Mouse (Mus musculus): ENCODE results near the gene Srsy.
"Not testable (repeated sequence)": the region's sequence is repeated elsewhere in the genome, so short reads cannot be mapped to it uniquely, and the experiment has no call there.

Srsy gene

DNA sequence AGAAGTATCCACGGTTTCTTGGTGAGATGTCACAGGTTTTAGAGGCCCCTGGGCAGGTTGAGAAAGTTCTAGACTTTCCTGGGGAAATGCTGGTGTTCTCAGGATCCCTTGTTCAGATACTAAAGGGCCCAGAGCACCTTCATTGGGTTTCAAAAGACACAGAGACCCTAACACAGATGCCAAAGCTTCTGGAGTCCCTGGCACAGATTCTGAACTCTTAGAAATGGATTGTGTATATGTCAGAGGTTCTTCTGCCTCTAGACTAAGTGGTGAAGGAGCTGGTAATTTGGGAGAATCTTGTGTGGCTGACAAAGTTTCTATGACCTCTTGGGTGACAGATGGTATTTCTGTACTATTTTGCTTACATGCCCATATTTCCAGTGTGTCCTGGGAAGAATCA lies at the start of gene Srsy:
Gene Srsy (minus strand): TSS at position 101 of the 400 bp plus-strand sequence.
- DNase-seq (ENCODE audit: low spot score in 2 of 2), result not testable (repeated sequence)

Data from right cerebral cortex, adult 2 months (tissue).